Mouse (Mus musculus) bone marrow, adult 2 months (tissue): ENCODE results near the gene Timeless. TPM values are rescaled to one million over a fixed set of nuclear protein-coding genes. Genes with fewer than 3 reads are reported as not detected.

Experiments used
- H3K27ac ChIP-seq: fragments of 200-500 bp; 2 replicates; pipeline ENCODE4 v1.5.1; 2012; ENCODE audit warnings: low read depth, mild to moderate bottlenecking, control low read depth, inconsistent platforms, low read length; ENCODE audit not compliant: control insufficient read depth, poor library complexity, insufficient read depth
- H3K4me1 ChIP-seq: fragments of 200-500 bp; 2 replicates; pipeline ENCODE4 v1.6.1; 2011; ENCODE audit warnings: low read length; ENCODE audit not compliant: control insufficient read depth, insufficient read depth
- H3K4me3 ChIP-seq: fragments of 200-500 bp; replicated peaks from 2 replicates; pipeline ENCODE3; 2011; ENCODE audit warnings: mild to moderate bottlenecking, low read depth, low read length, control low read depth; ENCODE audit not compliant: control insufficient read depth
- CTCF ChIP-seq: fragments of 200-500 bp; IDR thresholded peaks from 2 replicates; pipeline ENCODE4 v1.5.1; 2011; ENCODE audit warnings: low read length, control low read depth; ENCODE audit not compliant: control insufficient read depth, insufficient read depth
- POLR2A ChIP-seq: fragments of 200-500 bp; IDR thresholded peaks from 2 replicates; pipeline ENCODE4 v1.6.1; 2011; ENCODE audit warnings: low read depth, mild to moderate bottlenecking, control low read depth, low read length, borderline replicate concordance; ENCODE audit not compliant: control insufficient read depth
- WGBS: fragments of 180-500 bp; shearing (Covaris S2); methylation state at CpG from one replicate; pipeline ENCODE4 v1.1.7; 2018; 5-methylcytosine and 5-hydroxymethylcytosine counted together
- polyA plus RNA-seq: library from polyadenylated mRNA; stranded (reverse); fragments of >200 nt; gene quantifications from 2 replicates; pipeline ENCODE4 v1.2.4, GENCODE M21; 2011; ENCODE audit warnings: low replicate concordance; ENCODE audit not compliant: missing spikeins, insufficient read depth, insufficient read length

Gene Timeless
- polyA plus RNA-seq, 1 experiment: 61.1 TPM

DNA sequence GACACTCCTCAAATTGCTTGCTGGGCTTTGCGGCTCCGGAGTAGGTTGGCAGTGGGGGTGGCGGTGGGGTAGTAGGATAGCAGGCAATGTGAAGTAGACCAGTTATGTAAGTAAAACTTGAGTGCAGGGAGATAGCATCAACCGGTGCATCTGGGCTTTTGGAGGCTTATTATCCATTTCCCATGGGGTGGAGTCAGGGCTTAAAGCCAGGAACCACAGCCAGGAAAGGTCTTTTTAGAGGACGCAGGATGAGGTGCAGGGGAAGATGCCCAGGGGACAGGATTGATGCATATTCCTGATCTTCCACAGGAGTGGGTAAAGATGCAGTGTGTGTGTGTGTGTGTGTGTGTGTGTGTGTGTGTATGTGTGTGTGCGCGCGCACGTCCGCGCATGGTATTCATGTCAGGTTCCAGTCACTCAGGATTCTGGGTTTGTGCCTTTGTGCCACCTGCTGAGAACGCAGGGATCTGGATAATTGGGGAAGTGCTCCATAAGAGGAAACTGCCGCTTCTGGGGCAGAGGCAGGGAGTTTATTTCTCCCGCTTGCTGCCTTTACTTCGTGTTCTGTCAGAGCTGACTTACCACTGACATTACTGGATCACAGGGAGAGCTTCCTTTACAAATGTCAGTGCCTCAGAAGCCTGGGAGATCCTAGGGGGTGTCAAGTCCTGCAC lies 6.1 kb downstream of the Timeless start:
- Histone ChIP-seq H3K4me1 (peaks cover 4% of the 10 kb centered on the region; the same call in 1 of the 2 replicates), H3K4me3 (no peak overlapping the region), H3K27ac (peak overlapping the region; percentile 17; the same call in 1 of the 2 replicates)
- no peak for TF ChIP-seq POLR2A
- 59% methylated on average over 15 of the region's 15 CpGs for WGBS

DNA sequence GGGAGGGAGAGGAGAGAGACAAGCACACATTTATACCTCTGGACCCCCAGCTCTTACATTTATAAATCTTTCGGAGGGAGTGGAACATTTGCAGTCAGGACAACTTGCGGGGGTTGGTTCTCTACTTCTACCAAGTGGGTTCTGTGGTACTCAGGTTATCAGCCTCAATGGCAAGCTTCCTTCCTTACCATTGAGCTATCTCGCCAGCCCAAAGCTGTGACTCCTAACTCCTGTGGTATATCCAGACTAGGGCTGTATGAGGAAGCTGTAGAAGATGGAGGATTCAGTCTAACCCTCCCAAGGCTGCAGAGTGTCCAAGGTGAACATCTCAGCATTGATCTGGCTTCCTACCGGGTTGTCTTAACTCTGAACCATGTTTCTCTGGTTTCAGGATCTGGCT lies 7.3 kb downstream of the Timeless start:
- no peak overlapping the region for H3K27ac ChIP-seq
- H3K4me3 ChIP-seq: no peak overlapping the region
- no peak for TF ChIP-seq CTCF
- no peak for TF ChIP-seq POLR2A
- 68% methylated on average over 4 of the region's 4 CpGs for WGBS
- peaks cover 4% of the 10 kb centered on the region; the same call in 1 of the 2 replicates for H3K4me1 ChIP-seq

DNA sequence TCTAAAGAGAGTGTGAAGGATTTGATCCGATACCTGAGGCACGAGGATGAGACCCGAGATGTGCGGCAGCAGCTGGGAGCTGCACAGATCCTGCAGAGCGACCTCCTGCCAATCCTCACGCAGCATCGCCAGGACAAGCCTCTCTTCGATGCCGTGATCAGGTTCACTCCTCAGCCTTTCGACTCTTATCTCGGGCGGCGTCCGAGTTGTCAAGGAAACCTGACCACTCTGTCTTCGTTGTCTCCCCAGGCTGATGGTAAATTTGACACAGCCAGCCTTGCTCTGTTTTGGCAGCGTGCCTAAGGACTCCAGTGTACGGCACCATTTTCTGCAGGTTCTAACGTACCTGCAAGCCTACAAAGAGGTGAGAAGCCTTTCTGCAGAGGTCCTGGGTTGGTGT lies 8.3 kb downstream of the Timeless start:
- WGBS: 77% methylated on average over 18 of the region's 18 CpGs
- Histone ChIP-seq H3K27ac (no peak overlapping the region), H3K4me3 (no peak overlapping the region), H3K4me1 (peaks cover 4% of the 10 kb centered on the region; the same call in 1 of the 2 replicates)
- TF ChIP-seq CTCF (no peak), POLR2A (no peak)

DNA sequence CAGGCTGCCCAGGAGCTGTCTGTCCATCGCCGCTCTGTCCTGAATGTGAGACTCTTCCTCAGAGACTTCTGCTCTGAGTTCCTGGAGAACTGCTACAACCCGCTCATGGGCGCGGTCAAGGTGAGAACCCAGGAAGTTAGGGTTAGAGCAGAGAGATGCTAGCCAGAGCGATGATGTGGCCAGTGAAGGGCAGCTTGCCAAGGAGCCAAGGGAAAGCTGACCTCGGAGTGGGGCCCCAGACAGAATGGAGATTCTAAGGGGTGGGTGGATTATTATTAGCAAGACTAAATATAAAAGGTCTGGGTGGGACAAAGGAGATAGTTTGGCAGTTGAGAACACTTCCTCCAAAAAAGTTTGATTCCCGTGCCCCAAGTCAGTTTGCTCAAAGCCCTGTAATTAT lies 11.4 kb downstream of the Timeless start:
- Histone ChIP-seq H3K4me3 (no peak overlapping the region), H3K4me1 (no peaks in the 10 kb centered on the region), H3K27ac (no peak overlapping the region)
- WGBS: 91% methylated on average over 8 of the region's 8 CpGs
- TF ChIP-seq CTCF (no peak), POLR2A (no peak)

DNA sequence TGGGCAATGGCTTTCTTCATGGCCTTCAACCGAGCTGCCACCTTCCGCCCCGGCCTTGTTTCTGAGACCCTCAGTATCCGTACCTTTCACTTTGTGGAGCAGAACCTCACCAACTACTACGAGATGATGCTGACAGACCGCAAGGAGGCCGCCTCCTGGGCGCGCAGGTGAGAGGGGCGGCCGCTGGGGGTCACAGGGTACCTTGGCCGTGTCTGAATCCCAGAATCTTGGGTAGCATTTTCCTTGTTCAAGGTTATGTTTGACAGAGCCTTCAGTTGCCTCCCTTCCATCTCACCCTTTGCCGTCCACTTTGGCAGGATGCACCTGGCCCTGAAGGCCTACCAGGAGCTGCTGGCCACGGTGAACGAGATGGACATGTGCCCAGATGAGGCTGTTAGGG lies 12.3 kb downstream of the Timeless start:
- WGBS: 94% methylated on average over 15 of the region's 15 CpGs

DNA sequence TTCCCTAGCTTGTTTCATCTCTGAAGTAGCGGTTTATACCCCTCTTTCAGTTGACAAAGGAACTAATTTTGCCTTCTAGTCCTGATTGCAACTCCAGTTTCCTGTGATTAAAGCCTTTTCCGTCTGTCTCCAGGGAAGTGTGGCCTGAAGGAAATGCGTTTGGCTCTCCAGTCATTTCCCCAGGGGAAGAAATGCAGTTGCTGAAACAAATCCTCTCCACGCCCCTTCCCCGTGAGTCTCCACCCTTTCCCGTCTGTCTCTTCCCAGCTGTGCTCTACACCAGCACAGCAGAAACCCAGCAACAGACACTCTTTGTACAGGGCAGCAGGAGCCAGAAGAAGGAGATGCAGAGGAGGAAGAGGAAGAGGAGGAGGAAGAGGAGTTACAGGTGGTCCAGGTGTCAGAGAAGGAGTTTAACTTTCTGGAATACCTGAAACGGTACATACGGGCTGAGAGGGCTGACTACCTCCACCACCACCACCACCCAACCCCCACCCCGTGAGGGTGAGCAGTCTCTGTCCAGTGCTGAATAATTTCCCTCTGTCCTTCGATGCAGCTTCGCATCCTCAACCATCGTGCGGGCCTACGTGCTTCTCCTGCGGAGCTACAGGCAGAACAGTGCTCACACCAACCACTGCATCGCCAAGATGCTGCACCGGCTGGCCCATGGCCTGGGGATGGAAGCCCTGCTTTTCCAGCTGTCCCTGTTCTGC lies 15.3 kb downstream of the Timeless start:
- no peak overlapping the region for H3K27ac ChIP-seq
- H3K4me3 ChIP-seq: no peak overlapping the region
- 87% methylated on average over 17 of the region's 17 CpGs for WGBS
- H3K4me1 ChIP-seq: no peaks in the 10 kb centered on the region
- TF ChIP-seq POLR2A (no peak), CTCF (no peak)

More for the DNA sequence above, 12.3 kb downstream of the Timeless start:
- Histone ChIP-seq H3K4me1 (no peaks in the 10 kb centered on the region), H3K27ac (no peak overlapping the region), H3K4me3 (no peak overlapping the region)
- TF ChIP-seq POLR2A (no peak), CTCF (no peak)

DNA sequence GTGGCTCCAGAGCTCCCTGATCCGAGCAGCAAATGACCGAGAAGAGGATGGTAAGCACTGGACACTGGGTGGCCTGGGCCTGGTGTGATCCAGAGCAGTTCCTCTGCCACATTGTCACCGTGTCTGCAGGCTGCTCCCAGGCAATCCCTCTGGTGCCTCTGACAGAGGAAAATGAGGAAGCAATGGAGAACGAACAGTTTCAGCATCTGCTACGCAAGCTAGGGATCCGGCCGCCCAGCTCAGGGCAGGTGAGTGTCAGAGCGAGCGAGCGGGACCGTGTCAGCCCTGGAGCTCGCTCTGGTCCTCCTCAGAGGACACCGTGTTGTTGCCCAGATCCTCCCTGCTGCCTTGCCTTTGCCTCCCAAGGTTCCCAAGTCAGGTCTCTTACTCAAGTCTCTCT lies 18.7 kb downstream of the Timeless start:
- TF ChIP-seq POLR2A: no peak
- TF ChIP-seq CTCF: no peak
- Histone ChIP-seq H3K4me3 (no peak overlapping the region), H3K4me1 (no peaks in the 10 kb centered on the region), H3K27ac (no peak overlapping the region; the same call in 1 of the 2 replicates)
- 83% methylated on average over 13 of the region's 13 CpGs for whole genome bisulfite sequencing

DNA sequence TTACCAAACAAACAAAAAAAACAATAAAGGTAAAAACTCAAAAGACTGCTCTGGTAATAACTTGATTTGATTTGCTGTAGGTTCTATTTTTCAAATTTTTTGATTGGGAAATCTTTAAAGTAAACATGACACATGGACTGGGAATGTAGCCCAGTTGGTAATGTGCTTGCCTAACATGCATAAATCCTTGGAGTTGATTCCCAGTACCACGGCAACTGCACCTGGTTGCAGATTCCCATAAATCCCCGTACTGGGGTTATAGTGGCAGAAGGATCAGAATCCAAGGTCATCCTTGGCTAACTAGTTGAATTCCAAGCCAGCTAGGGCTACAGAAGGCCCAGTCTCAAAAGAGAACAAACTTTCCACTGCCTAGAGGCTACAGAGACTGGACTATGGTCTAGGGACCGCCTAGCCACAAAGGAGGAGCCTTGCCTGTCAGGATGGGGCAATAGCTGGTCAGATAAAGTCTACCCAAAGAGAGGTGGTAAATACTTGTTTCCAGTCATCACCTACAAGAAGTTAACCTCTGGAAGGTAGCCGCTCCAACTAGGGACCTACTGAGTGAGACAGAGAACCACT lies 21.9 kb downstream of the Timeless start, which contains the start of gene Apon:
TSS of gene Apon (plus strand) at position 420 of the 579 bp plus-strand sequence.
- no peaks in the 10 kb centered on the region for H3K4me1 ChIP-seq
- WGBS: 84% methylated on average over 4 of the region's 4 CpGs
- H3K27ac ChIP-seq: no peak within 1 kb of the TSS
- no peak within 1 kb of the TSS for H3K4me3 ChIP-seq
- TF ChIP-seq CTCF (no peak), POLR2A (no peak)
